Mouse (Mus musculus): Measurements from ENCODE around the gene Spred2.
A peak's percentile ranks its signal among the peaks of the same experiment; 100 is the strongest.

Gene Spred2

GRCm38 (mm10) chr11:19925149-19925975 lies 1.2 kb downstream of the Spred2 start:
- peak; percentile 60 for DNase-seq (ENCODE audit: low read depth)

- peak; percentile 60 for DNase-seq (ENCODE audit: low read depth)
Observed at GRCm38 (mm10) chr11:19925976-19926842, 2.0 kb downstream of the Spred2 start.

- DNase-seq (ENCODE audit: low read depth) = no peak
Observed at GRCm38 (mm10) chr11:19926843-19927120, 2.6 kb downstream of the Spred2 start.

GRCm38 (mm10) chr11:19928633-19929032 lies 4.5 kb downstream of the Spred2 start:
- DNase-seq (ENCODE audit: low read depth) = no peak

- no peak for DNase-seq (ENCODE audit: low read depth)
Observed at GRCm38 (mm10) chr11:19929087-19929865, 5.1 kb downstream of the Spred2 start.

GRCm38 (mm10) chr11:19931569-19932230 lies 7.5 kb downstream of the Spred2 start:
- DNase-seq (ENCODE audit: low read depth) = no peak

- no peak for DNase-seq (ENCODE audit: low read depth)
Observed at GRCm38 (mm10) chr11:19932983-19933511, 8.9 kb downstream of the Spred2 start.

GRCm38 (mm10) chr11:19935524-19936354 lies 11.6 kb downstream of the Spred2 start:
- DNase-seq (ENCODE audit: low read depth) = no peak

- no peak for DNase-seq (ENCODE audit: low read depth)
Observed at GRCm38 (mm10) chr11:19938456-19939004, 14.4 kb downstream of the Spred2 start.

- DNase-seq (ENCODE audit: low read depth) = no peak
Observed at GRCm38 (mm10) chr11:19939305-19939730, 15.1 kb downstream of the Spred2 start.

GRCm38 (mm10) chr11:19939831-19940230 lies 15.7 kb downstream of the Spred2 start:
- DNase-seq (ENCODE audit: low read depth) = no peak

- DNase-seq (ENCODE audit: low read depth) = no peak
Observed at GRCm38 (mm10) chr11:19941156-19941777, 17.1 kb downstream of the Spred2 start.

GRCm38 (mm10) chr11:19941978-19942377 lies 17.8 kb downstream of the Spred2 start:
- DNase-seq (ENCODE audit: low read depth) = no peak

GRCm38 (mm10) chr11:19943753-19944152 lies 19.6 kb downstream of the Spred2 start:
- DNase-seq (ENCODE audit: low read depth) = no peak

- DNase-seq (ENCODE audit: low read depth) = no peak
Observed at GRCm38 (mm10) chr11:19944701-19945100, 20.5 kb downstream of the Spred2 start.

GRCm38 (mm10) chr11:19946721-19947120 lies 22.5 kb downstream of the Spred2 start:
- DNase-seq (ENCODE audit: low read depth) = no peak

- DNase-seq (ENCODE audit: low read depth) = no peak
Observed at GRCm38 (mm10) chr11:19947626-19948135, 23.5 kb downstream of the Spred2 start.

- no peak for DNase-seq (ENCODE audit: low read depth)
Observed at GRCm38 (mm10) chr11:19949725-19950124, 25.6 kb downstream of the Spred2 start.

GRCm38 (mm10) chr11:19950169-19950568 lies 26.0 kb downstream of the Spred2 start:
- DNase-seq (ENCODE audit: low read depth) = no peak

GRCm38 (mm10) chr11:19952963-19953362 lies 28.8 kb downstream of the Spred2 start:
- DNase-seq (ENCODE audit: low read depth) = no peak

Data from c-Kit-positive CD71-negative TER-119-negative erythroid progenitor cells, embryonic 14.5 days (primary cell).